Mouse (Mus musculus): Measurements from ENCODE around the gene Sobp.

DNA sequence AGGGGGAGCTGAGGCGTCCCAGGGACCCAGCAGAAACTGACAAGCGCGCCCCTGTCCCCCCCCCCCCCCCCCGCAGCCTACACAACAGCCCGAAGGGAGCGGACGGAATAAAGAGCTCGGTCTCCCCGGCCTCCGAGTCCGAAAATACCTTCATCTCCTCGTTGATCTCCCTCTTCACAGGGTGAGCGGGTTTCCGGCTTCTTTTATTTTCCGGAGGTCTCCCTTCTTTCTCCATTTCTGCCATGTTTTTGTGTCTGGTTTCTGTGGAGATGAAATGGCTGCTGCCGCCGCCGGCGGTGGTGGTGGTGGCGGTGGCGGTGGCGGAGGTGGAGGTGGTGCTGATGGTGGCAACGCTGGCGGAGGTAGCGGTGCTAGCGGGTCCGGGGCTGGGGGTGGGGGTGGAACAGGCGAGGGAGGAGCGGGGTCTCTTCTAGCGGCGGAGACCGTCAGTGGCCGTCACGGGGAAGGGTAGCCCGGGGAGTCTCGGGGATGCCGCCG lies 453 bp downstream of the Sobp start:
- TF ChIP-seq CTCF (IDR thresholded peaks at IDR 0.05; ENCODE audit: low read depth) (no peak), EP300 (IDR thresholded peaks at IDR 0.05; ENCODE audit: low read depth) (no peak)
